Mouse (Mus musculus): ENCODE data around the gene Tmem79.

- TF ChIP-seq ZNF384 (IDR thresholded peaks at IDR 0.05; ENCODE audit: low read depth, low read length) (no peak), HCFC1 (IDR thresholded peaks at IDR 0.05; ENCODE audit: borderline replicate concordance, insufficient read depth, low read length) (no peak)
Measured at GRCm38 (mm10) chr3:88297321-88297851, 38.6 kb downstream of the Tmem79 start.

All from ES-E14 (cell line).